Mouse (Mus musculus) forebrain, embryonic 11.5 days (tissue): ENCODE measurements at regions not wholly inside any gene's neighbourhood (a gene's known extent, or its start where the extent isn't known, plus 50 kb on each side); places are given as distances from the start of the nearest gene placed in this dataset.
"Not testable (repeated sequence)": the region's sequence is repeated elsewhere in the genome, so short reads cannot be mapped to it uniquely, and the experiment has no call there.

Experiments
- ATAC-seq: fragments of 200-750 bp; cut with Nextera tagmentation; replicated peaks from 2 replicates; pipeline ENCODE4 v1.8.0; 2017; ENCODE audit warnings: moderate TSS enrichment; ENCODE audit not compliant: low FRiP score
- DNase-seq: peaks from one replicate; pipeline ENCODE4 v3.0.0-alpha.2; 2017; ENCODE audit warnings: low spot score
- H3K27ac ChIP-seq: fragments of 300-500 bp; sonication (generic); 2 replicates; pipeline ENCODE4 v1.5.1; 2014; ENCODE audit warnings: low read depth, low read length
- H3K27me3 ChIP-seq: fragments of 300-500 bp; sonication (generic); 2 replicates; pipeline ENCODE4 v1.6.1; 2014; ENCODE audit warnings: mild to moderate bottlenecking, low read length, mixed read lengths; ENCODE audit not compliant: control insufficient read depth, insufficient read depth
- H3K36me3 ChIP-seq: fragments of 300-500 bp; sonication (generic); 2 replicates; pipeline ENCODE4 v1.6.1; 2014; ENCODE audit warnings: mild to moderate bottlenecking, low read length, moderate library complexity, mixed read lengths; ENCODE audit not compliant: control insufficient read depth, insufficient read depth
- H3K4me1 ChIP-seq: fragments of 300-500 bp; sonication (generic); replicated peaks from 2 replicates; pipeline ENCODE4 v1.6.1; 2014; ENCODE audit warnings: low read length, mixed read lengths; ENCODE audit not compliant: control insufficient read depth, insufficient read depth
- H3K4me2 ChIP-seq: fragments of 300-500 bp; sonication (generic); 2 replicates; pipeline ENCODE4 v1.6.1; 2014; ENCODE audit warnings: low read depth, mild to moderate bottlenecking, low read length, moderate library complexity, mixed read lengths; ENCODE audit not compliant: severe bottlenecking
- H3K4me3 ChIP-seq: fragments of 300-500 bp; sonication (generic); 2 replicates; pipeline ENCODE4 v1.5.1; 2014; ENCODE audit warnings: low read depth, low read length
- H3K9ac ChIP-seq: fragments of 300-500 bp; sonication (generic); 2 replicates; pipeline ENCODE4 v1.6.1; 2014; ENCODE audit warnings: low read length
- H3K9me3 ChIP-seq: fragments of 300-500 bp; sonication (generic); 2 replicates; pipeline ENCODE4 v1.6.1; 2016; ENCODE audit warnings: low read length, mixed read lengths; ENCODE audit not compliant: control insufficient read depth
- WGBS: fragments of 180-500 bp; shearing (Covaris S2); extraction: QIAGEN DNeasy Blood & Tissue Kit; methylation state at CpG from one replicate; pipeline ENCODE4 v1.1.7; 2014; 5-methylcytosine and 5-hydroxymethylcytosine counted together

DNA sequence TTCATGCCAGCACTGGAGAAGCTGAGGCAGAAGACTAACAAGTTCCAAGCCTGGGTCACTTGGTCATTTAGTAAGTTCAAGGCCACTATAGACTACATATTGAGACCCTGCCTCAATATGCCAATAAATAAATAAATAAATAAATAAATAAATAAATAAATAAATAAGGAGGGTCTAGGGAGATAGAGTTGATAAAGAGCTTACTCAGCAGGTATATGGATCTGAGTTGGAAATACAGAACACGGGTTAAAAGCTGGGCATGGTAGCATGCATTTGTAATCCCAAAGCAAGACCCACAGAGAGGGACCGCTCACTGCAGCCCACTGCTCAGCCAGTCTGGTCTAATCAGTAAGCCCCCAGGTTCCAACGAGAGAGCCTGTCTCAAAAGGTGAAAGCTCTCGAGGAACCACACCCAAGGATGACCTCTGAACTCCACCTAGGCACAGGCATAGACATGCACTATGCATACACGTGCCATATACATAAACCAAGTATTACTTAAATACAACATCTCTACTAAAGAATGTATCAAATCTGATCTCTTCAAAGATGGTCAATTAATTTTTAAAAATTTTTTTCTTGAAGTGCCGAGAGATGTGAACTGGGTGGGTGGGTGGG is 115.4 kb downstream of the Ero1lb start:
- H3K9ac ChIP-seq, H3K27ac ChIP-seq, DNase-seq, H3K4me2 ChIP-seq, H3K36me3 ChIP-seq, H3K4me1 ChIP-seq, H3K4me3 ChIP-seq, H3K9me3 ChIP-seq, H3K27me3 ChIP-seq: not testable (repeated sequence)
- peak; percentile 50; the same call in 1 of the 2 replicates for ATAC-seq
- WGBS, result 82% methylated on average over 4 of the region's 6 CpGs

DNA sequence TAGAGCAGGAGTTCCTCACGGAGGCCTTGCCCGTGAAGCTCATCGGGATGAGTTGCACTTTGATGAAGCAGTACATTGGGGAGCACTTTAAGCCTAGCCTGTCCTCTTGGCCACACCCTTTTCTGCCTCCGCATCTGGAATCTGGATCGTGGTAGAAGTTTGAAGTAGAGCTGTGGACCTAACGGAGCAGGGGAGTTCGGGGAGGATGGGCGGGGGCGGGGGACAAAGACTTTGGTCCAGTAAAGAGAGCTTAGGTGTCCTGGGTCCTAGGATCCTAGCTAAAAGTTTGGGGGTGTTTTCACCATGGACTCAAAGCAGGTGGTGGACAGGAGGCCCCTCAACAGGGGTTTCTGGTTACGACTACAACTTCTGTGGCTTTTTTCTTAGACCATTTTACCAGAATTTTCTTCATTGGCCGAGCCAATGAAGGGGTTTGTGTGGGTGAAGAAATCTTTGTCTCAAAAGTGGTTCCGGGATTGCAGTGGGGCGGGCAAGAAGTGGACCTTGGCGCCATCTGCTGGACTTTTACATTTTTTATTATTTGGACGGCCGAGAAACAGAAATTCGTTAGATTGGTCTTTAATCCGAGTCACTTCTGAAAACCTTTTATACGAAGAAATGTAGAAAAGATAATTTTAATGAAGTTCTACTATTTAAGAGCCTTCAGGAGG is 114.7 kb downstream of the Ero1lb start:
- not testable (repeated sequence) for H3K4me3 ChIP-seq
- ATAC-seq, result peak; percentile 74

DNA sequence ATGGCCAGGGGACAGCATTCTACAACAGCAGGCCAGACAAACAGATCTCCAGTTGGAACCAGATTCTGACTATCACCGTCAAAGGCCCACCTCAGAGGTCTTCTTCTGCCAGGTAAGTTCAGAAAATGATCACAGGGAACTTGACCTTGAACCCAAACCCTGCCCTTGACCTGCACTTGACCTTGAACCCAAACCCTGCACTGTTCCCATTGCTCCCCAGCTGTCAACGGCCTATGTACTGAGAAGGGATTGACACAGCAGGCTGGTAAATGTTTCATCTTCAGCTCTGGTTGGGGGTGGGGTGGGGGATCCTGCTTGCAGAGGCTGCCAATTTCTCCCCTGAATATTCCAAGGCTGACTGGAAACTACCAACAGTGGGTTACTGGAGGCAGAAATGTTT is 111.7 kb downstream of the Ero1lb start:
- WGBS, result 85% methylated on average over 2 of the region's 2 CpGs

More for the DNA sequence above, 114.7 kb downstream of the Ero1lb start:
- peak overlapping the region; percentile 26 for H3K4me2 ChIP-seq
- H3K4me1 ChIP-seq, H3K27ac ChIP-seq, H3K9me3 ChIP-seq, H3K9ac ChIP-seq, H3K27me3 ChIP-seq, H3K36me3 ChIP-seq: not testable (repeated sequence)
- 11% methylated on average over 19 of the region's 19 CpGs for WGBS
- DNase-seq, result peak; percentile 63

GRCm38 (mm10) chr13:12671011-12671410 is 105.3 kb downstream of the Ero1lb start:
- not testable (repeated sequence) for ATAC-seq, H3K4me1 ChIP-seq, H3K9ac ChIP-seq, H3K27ac ChIP-seq, DNase-seq, H3K4me3 ChIP-seq, H3K9me3 ChIP-seq, H3K4me2 ChIP-seq, H3K27me3 ChIP-seq, H3K36me3 ChIP-seq
- 87% methylated on average over 2 of the region's 2 CpGs for WGBS

More for the DNA sequence above, 111.7 kb downstream of the Ero1lb start:
- Histone ChIP-seq H3K4me2 (no peak overlapping the region), H3K4me3 (no peak overlapping the region), H3K9me3 (no peaks in the 10 kb centered on the region), H3K4me1 (no peaks in the 10 kb centered on the region), H3K9ac (no peak overlapping the region), H3K27ac (no peak overlapping the region), H3K27me3 (no peaks in the 10 kb centered on the region), H3K36me3 (no peaks in the 10 kb centered on the region)
- ATAC-seq, result no peak
- DNase-seq, result no peak

GRCm38 (mm10) chr13:12668742-12669141 is 103.1 kb downstream of the Ero1lb start:
- not testable (repeated sequence) for H3K4me1 ChIP-seq, H3K27ac ChIP-seq, DNase-seq, H3K36me3 ChIP-seq, ATAC-seq, H3K4me3 ChIP-seq, H3K9me3 ChIP-seq, H3K4me2 ChIP-seq, H3K9ac ChIP-seq, H3K27me3 ChIP-seq
- no CpG with 5 or more reads among the region's 7 CpGs for WGBS

DNA sequence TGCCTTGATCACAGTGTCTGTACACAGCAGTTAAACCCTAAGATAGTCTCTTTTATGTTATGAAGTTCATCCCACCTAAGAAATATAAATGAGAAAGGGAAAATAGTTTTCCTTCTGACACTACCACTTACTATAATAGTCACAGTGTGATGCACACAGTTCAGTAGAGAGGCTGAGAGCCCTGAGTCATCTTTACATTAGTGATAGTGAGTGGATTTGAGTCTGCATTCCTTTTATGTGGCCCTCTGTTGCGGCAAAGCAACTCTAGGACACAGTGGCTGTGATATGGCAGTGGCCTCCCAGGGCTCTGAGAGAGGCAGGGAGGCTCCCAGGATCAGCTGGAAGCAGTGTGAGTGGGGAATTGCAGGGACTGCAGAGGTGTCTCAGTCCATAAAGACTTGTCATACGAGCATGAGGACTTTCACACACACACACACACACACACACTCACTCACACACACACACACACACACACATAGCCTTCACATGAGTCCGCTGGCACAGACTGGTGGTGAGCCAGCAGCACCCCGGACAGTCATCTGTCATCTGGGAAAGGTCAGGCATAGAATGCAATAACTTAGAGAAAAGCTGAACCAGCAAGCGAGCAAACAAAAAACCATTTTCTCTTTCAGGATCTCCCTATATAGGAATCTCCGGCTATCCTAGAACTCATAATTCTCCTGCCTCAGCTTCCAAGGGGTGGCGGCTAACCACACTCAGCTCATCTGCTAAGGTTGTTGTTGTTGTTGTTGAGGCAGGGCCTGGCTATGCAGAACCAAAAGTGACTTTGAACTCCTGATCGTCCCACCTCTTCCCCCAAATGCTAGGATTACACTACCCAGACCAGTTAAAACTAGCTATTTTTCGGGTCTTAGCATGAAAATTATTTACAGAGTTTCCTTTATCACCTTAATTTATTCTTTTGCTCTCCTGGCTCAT is 102.3 kb downstream of the Ero1lb start:
- H3K9me3 ChIP-seq, ATAC-seq, DNase-seq, H3K27me3 ChIP-seq, H3K4me2 ChIP-seq, H3K27ac ChIP-seq, H3K9ac ChIP-seq, H3K4me3 ChIP-seq, H3K36me3 ChIP-seq, H3K4me1 ChIP-seq: not testable (repeated sequence)
- 88% methylated on average over 9 of the region's 9 CpGs for WGBS

DNA sequence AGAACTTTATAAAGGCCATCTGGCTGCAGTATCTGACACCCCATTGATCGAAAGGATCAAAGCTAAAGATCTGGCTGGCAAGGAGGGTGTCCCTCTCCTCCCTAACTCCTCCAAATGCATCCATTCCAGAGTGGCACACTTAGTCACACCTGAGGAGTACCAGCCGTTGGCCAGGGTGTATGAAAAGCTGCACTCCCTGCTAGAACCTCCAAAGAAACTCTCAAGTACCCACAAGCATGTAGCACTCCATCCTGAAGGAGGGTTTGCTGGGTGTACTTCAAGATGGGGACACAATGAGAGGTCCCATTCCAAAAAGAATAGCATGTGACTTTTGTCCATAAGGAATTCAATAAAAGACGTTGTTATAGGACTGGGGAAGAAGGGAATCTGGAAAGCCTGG is 100.4 kb downstream of the Ero1lb start:
- H3K9ac ChIP-seq, H3K4me3 ChIP-seq, H3K36me3 ChIP-seq, DNase-seq, H3K27me3 ChIP-seq, H3K9me3 ChIP-seq, H3K4me1 ChIP-seq, H3K27ac ChIP-seq, H3K4me2 ChIP-seq, ATAC-seq: not testable (repeated sequence)
- 78% methylated on average over 3 of the region's 3 CpGs for WGBS
